Mouse (Mus musculus) forebrain, embryonic 14.5 days (tissue): ENCODE data around the gene Slc6a3. TPM values are rescaled to one million over a fixed set of nuclear protein-coding genes. Genes with fewer than 3 reads are reported as not detected.

Experiments used
- ATAC-seq: fragments of 200-750 bp; cut with Nextera tagmentation; 2 replicates; pipeline ENCODE4 v1.8.0; 2017; ENCODE audit warnings: mild to moderate bottlenecking, moderate library complexity
- DNase-seq: peaks from one replicate; pipeline ENCODE4 v3.0.0-alpha.2; 2015; ENCODE audit warnings: low spot score
- H3K27ac ChIP-seq: fragments of 300-500 bp; sonication (generic); 2 replicates; pipeline ENCODE4 v1.5.1; 2014; ENCODE audit warnings: low read depth, mild to moderate bottlenecking, control low read depth, low read length, moderate library complexity
- H3K27me3 ChIP-seq: fragments of 300-500 bp; sonication (generic); replicated peaks from 2 replicates; pipeline ENCODE4 v1.6.1; 2014; ENCODE audit warnings: low read length, control low read depth, mixed read lengths; ENCODE audit not compliant: control insufficient read depth, insufficient read depth
- H3K36me3 ChIP-seq: fragments of 300-500 bp; sonication (generic); 2 replicates; pipeline ENCODE4 v1.6.1; 2014; ENCODE audit warnings: low read length, control low read depth; ENCODE audit not compliant: control insufficient read depth, insufficient read depth
- H3K4me1 ChIP-seq: fragments of 300-500 bp; sonication (generic); 2 replicates; pipeline ENCODE4 v1.6.1; 2014; ENCODE audit warnings: antibody characterized with exemption, low read length, control low read depth; ENCODE audit not compliant: control insufficient read depth, insufficient read depth
- H3K4me2 ChIP-seq: fragments of 300-500 bp; sonication (generic); 2 replicates; pipeline ENCODE4 v1.6.1; 2014; ENCODE audit warnings: mild to moderate bottlenecking, control low read depth, low read length
- H3K4me3 ChIP-seq: fragments of 300-500 bp; sonication (generic); 2 replicates; pipeline ENCODE4 v1.5.1; 2014; ENCODE audit warnings: low read depth, low read length, control low read depth
- H3K9ac ChIP-seq: fragments of 300-500 bp; sonication (generic); 2 replicates; pipeline ENCODE4 v1.6.1; 2014; ENCODE audit warnings: mild to moderate bottlenecking, low read length, control low read depth, moderate library complexity
- H3K9me3 ChIP-seq: fragments of 300-500 bp; sonication (generic); replicated peaks from 2 replicates; pipeline ENCODE4 v1.6.1; 2016; ENCODE audit warnings: low read length, control low read depth, mixed read lengths; ENCODE audit not compliant: control insufficient read depth
- WGBS: fragments of 180-500 bp; shearing (Covaris S2); extraction: QIAGEN DNeasy Blood & Tissue Kit; methylation state at CpG from one replicate; pipeline ENCODE4 v1.1.7; 2014; 5-methylcytosine and 5-hydroxymethylcytosine counted together
- polyA plus RNA-seq: library from polyadenylated mRNA; unstranded; fragments of >200 nt; fragmentation: Nextera tagmentation; extraction: Ambion mirVana; gene quantifications from 2 replicates; pipeline ENCODE4 v1.2.1, GENCODE M21; 2014

The Slc6a3 gene
- polyA plus RNA-seq, 1 experiment from 2014 or later: 0.52 TPM

- Histone ChIP-seq H3K27me3 (peaks cover 40% of the 10 kb centered on the region), H3K4me1 (no peaks in the 10 kb centered on the region), H3K9ac (peak overlapping the region; percentile 45), H3K36me3 (no peaks in the 10 kb centered on the region), H3K9me3 (no peaks in the 10 kb centered on the region), H3K4me2 (peak overlapping the region; percentile 70), H3K4me3 (peak overlapping the region; percentile 38), H3K27ac (no peak overlapping the region)
- DNase-seq: no peak
- 0 out of 2 replicates have a peak, but pooled peaks have one; percentile 12 for ATAC-seq
- 18% methylated on average over 13 of the region's 13 CpGs for WGBS
These were observed 277 bp downstream of the Slc6a3 start for GRCm38 (mm10) chr13:73536824-73537223.

DNA sequence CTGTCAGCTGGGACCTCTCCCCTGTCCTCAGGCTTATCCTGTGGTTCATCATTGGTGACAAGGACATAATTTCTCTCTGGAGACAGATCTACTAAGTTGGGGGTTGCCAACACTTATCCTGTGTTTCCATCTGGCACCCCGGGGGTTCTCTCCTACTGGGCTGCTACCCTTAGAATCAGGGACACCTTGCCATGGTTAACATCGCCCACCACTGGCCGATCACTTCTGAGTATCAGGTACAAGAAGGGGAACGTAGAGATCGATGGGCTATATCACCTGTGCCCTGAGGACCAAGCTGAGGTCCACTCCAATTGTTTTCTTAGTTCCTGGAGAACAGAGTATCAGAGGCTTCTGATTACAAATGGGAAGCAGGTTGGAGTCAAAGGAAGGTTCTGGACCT, 27.7 kb downstream of the Slc6a3 start:
- H3K27ac ChIP-seq: no peak overlapping the region
- ATAC-seq (no peak), DNase-seq (no peak)
- H3K9ac ChIP-seq: no peak overlapping the region
- no peaks in the 10 kb centered on the region for H3K36me3 ChIP-seq
- no peaks in the 10 kb centered on the region for H3K4me1 ChIP-seq
- H3K4me2 ChIP-seq: no peak overlapping the region
- WGBS: 88% methylated on average over 5 of the region's 5 CpGs
- H3K9me3 ChIP-seq: no peaks in the 10 kb centered on the region
- H3K4me3 ChIP-seq: no peak overlapping the region
- no peaks in the 10 kb centered on the region for H3K27me3 ChIP-seq

DNA sequence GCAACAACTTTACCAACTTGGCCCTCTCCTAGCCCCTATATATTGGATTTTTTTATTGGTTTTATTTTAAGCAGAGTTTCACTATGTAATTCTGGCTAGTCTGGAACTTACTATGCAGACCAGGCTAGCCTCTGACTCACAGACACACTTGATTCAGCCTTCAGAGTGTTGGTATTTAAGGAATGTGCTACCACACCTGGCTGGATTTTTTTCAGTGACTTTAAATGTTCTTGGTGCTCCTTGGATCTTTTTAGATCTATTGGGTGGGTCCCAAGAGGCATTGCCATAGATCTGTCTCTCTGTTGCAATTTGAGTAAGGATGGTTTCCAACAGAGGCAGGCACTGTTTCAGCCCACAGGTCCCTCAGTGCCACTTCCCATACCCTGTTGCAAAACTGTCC, 38.5 kb downstream of the Slc6a3 start:
- DNase-seq (no peak), ATAC-seq (no peak)
- no peak overlapping the region for H3K27ac ChIP-seq
- H3K27me3 ChIP-seq: no peaks in the 10 kb centered on the region
- H3K9ac ChIP-seq: no peak overlapping the region
- no peaks in the 10 kb centered on the region for H3K36me3 ChIP-seq
- H3K9me3 ChIP-seq: no peaks in the 10 kb centered on the region
- H3K4me3 ChIP-seq: no peak overlapping the region
- H3K4me1 ChIP-seq: no peaks in the 10 kb centered on the region
- no peak overlapping the region for H3K4me2 ChIP-seq

DNA sequence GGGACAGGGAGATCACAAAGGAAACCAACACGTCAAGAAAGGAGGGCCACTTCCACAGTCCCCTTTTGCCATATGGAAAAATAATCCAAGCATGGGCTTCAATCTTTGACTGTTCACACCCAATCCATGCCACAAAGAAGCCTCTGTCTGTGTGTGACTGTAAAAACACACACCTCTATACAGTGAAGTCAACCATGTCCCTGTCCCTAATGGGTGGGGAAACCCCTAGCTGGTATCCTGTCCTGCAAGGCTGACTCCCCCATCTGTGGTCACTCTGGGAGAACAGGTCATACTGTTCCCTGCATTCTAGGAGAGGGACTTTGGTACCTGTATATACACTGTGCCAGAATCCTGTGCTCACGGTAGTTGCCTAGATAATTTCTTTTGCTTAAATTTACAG, 40.7 kb downstream of the Slc6a3 start:
- no peaks in the 10 kb centered on the region for H3K4me1 ChIP-seq
- ATAC-seq (no peak), DNase-seq (no peak)
- H3K4me2 ChIP-seq: no peak overlapping the region
- no peak overlapping the region for H3K27ac ChIP-seq
- WGBS: 69% methylated on average over 2 of the region's 2 CpGs
- H3K27me3 ChIP-seq: no peaks in the 10 kb centered on the region
- no peaks in the 10 kb centered on the region for H3K36me3 ChIP-seq
- H3K4me3 ChIP-seq: no peak overlapping the region
- H3K9me3 ChIP-seq: no peaks in the 10 kb centered on the region
- H3K9ac ChIP-seq: no peak overlapping the region

DNA sequence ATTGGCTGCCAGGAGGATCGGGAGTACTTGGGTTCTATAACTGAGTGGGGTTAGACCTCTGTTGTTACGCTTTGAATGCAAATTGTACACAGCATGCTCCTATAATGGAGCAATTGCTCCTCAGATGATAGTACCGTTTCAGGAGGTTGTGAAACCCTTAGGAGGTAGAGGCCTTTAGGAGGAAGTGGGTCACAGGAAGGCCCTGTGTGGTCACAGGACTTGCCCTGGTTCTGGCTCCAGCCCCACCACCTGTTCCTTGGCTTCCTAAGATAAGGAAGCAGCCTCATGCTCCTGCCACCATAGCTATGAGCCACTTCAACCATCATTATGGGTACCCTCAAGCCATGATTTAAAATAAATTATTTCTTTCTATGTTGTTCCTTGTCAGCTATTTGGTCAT, 54.9 kb downstream of the Slc6a3 start:
- Histone ChIP-seq H3K27ac (no peak overlapping the region), H3K27me3 (0 out of 2 replicates have a peak, but pooled peaks cover 3% of the 10 kb centered on the region), H3K9ac (no peak overlapping the region), H3K4me1 (no peaks in the 10 kb centered on the region), H3K4me2 (no peak overlapping the region), H3K36me3 (no peaks in the 10 kb centered on the region), H3K9me3 (no peaks in the 10 kb centered on the region), H3K4me3 (no peak overlapping the region)
- 87% methylated on average over 3 of the region's 3 CpGs for WGBS
- ATAC-seq (no peak), DNase-seq (no peak)

DNA sequence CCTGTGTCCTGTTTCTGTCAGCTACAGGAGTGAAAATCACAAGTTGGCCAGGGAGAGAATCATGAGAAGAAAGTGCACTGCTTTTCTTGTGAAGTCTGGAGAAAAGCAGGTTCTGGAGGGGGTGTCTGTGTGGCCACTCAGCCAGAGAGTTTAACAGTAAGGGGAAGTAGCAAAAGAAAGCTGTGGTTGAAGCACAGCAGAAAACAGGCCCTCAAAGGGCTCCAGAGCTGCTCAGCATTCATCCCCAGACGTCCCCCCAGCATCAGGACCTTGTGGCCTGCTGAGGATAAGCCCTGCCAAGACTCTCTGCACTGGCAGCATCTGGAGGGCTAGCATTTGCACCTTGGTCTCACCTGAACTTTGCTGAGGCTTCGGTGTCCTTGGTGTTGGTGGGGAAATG, 56.0 kb downstream of the Slc6a3 start:
- ATAC-seq: no peak
- DNase-seq: no peak
- Histone ChIP-seq H3K36me3 (no peaks in the 10 kb centered on the region), H3K4me1 (no peaks in the 10 kb centered on the region), H3K4me3 (no peak overlapping the region), H3K27ac (no peak overlapping the region), H3K4me2 (no peak overlapping the region), H3K9ac (no peak overlapping the region), H3K9me3 (no peaks in the 10 kb centered on the region), H3K27me3 (0 out of 2 replicates have a peak, but pooled peaks cover 3% of the 10 kb centered on the region)
- 57% methylated on average over 2 of the region's 2 CpGs for WGBS

DNA sequence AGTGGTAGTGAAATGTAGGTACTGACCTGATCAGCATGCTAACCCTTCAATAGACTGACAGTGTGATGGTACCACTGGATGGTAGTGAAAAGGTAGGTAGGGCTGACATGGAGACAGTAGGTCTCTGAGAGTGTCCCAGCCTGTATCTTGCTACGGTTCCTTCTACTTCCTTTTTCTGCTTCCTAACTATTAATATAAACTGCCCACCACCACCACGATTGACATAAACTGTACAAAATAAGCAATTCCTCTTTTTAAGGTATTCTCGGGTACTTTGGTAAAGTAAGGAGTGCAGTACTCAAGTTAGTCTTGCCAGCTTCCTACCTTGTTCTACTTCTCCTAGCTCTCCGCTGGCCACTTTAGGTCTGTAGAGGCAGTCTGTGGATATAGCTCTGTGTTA, 59.7 kb downstream of the Slc6a3 start:
- 0 out of 2 replicates have a peak, but pooled peaks cover 3% of the 10 kb centered on the region for H3K27me3 ChIP-seq
- ATAC-seq: no peak
- no peak for DNase-seq
- H3K4me1 ChIP-seq: no peaks in the 10 kb centered on the region
- 79% methylated on average over 4 of the region's 4 CpGs for WGBS
- no peak overlapping the region for H3K27ac ChIP-seq
- no peak overlapping the region for H3K9ac ChIP-seq
- no peak overlapping the region for H3K4me3 ChIP-seq
- H3K9me3 ChIP-seq: no peaks in the 10 kb centered on the region
- H3K4me2 ChIP-seq: no peak overlapping the region
- H3K36me3 ChIP-seq: no peaks in the 10 kb centered on the region

- Histone ChIP-seq H3K27me3 (0 out of 2 replicates have a peak, but pooled peaks cover 2% of the 10 kb centered on the region), H3K4me2 (no peak overlapping the region), H3K27ac (no peak overlapping the region), H3K9me3 (no peaks in the 10 kb centered on the region), H3K9ac (no peak overlapping the region), H3K36me3 (no peaks in the 10 kb centered on the region), H3K4me1 (peaks cover 13% of the 10 kb centered on the region), H3K4me3 (no peak overlapping the region)
- DNase-seq (no peak), ATAC-seq (no peak)
- WGBS: 88% methylated on average over 4 of the region's 4 CpGs
These were observed 63.7 kb downstream of the Slc6a3 start for GRCm38 (mm10) chr13:73600217-73600616.

DNA sequence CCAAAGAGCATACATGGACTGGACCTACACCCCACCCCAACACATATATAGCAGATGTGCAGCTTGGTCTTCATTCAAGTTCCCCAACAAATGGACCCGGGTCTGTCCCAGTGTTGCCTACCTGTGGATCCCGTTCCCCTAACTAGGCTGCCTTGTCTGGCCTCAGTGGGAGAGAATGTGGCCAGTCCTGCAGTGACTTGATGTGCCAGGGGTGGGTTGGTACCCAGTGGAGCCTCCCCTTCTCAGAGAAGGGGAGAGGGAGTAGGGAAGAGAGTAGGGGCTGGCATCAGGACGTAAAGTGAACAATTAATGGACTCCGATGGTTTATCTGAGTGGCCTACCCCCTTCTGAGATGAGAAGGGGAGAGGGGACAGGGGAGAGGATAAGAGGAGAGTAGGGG, 66.5 kb downstream of the Slc6a3 start:
- Histone ChIP-seq H3K9me3 (no peaks in the 10 kb centered on the region), H3K27me3 (no peaks in the 10 kb centered on the region), H3K4me1 (peaks cover 13% of the 10 kb centered on the region), H3K4me2 (peak overlapping the region; percentile 95), H3K27ac (no peak overlapping the region), H3K36me3 (peaks cover 25% of the 10 kb centered on the region), H3K9ac (peak overlapping the region; percentile 87), H3K4me3 (peak overlapping the region; percentile 63)
- 50% methylated on average over 4 of the region's 4 CpGs for WGBS
- DNase-seq (no peak), ATAC-seq (peak; percentile 7; the same call in 1 of the 2 replicates)
